ENCODE assay signal across 9 mouse cellular contexts in genomic region chr2:6547139-6547664, GRCm38 (mm10).
A peak's percentile ranks its signal among the peaks of the same experiment; 100 is the strongest.
DNase-seq lines count a peak whose midpoint lies in the region; ATAC-seq and TF ChIP-seq lines count a peak whose summit lies in the region.
"Had no signal": no experiment of that assay in that cellular context is flagged by ENCODE, and none has a peak within 500 bp of the region (broad histone marks: within the 10 kb centered on the region; RNA-seq: fewer than 3 reads in every experiment).

No protein-coding gene starts in this region.

- H3K4me3 ChIP-seq in forebrain, embryonic 13.5 days, result no peak overlapping the region
- no peak overlapping the region for H3K4me3 ChIP-seq in kidney, embryonic 16.5 days (ENCODE audit: low read length)

- H3K9me3 ChIP-seq in forebrain, embryonic 13.5 days (replicated peaks), result no peaks in the 10 kb centered on the region
- H3K9me3 ChIP-seq in kidney, embryonic 16.5 days (ENCODE audit: low read length), result no peaks in the 10 kb centered on the region

- H3K4me1 ChIP-seq in forebrain, embryonic 13.5 days, result peaks cover 28% of the 10 kb centered on the region
- peaks cover 8% of the 10 kb centered on the region; the same call in 1 of the 2 replicates for H3K4me1 ChIP-seq in kidney, embryonic 16.5 days (ENCODE audit: insufficient read depth, low read length)

- DNase-seq in ES-CJ7 (ENCODE audit: low read depth, low spot score), result peak; percentile 27
- peak; percentile 73 for DNase-seq in brain, embryonic 14.5 days (ENCODE audit: low read depth)
- DNase-seq in retina, postnatal 1 day, result peak; percentile 81
- DNase-seq in adrenal gland, adult 18-20 months (ENCODE audit: low spot score in 2 of 2), result no peak
- DNase-seq in layer of hippocampus, postnatal 14 days (ENCODE audit: low spot score in 2 of 2), result no peak
- no peak for DNase-seq in layer of hippocampus, adult 9-10 months (ENCODE audit: low spot score)

- TF ChIP-seq CTCF in brain, embryonic 14.5 days (IDR thresholded peaks at IDR 0.05; ENCODE audit: borderline replicate concordance, extremely low read depth, insufficient read depth, insufficient read length), result no peak

- H3K27me3 ChIP-seq in forebrain, embryonic 13.5 days, result no peaks in the 10 kb centered on the region
- H3K27me3 ChIP-seq in kidney, embryonic 16.5 days (ENCODE audit: insufficient read depth, low read length), result no peaks in the 10 kb centered on the region

- H3K36me3 ChIP-seq in forebrain, embryonic 13.5 days (ENCODE audit: poor library complexity, severe bottlenecking), result peaks cover 48% of the 10 kb centered on the region
- no peaks in the 10 kb centered on the region for H3K36me3 ChIP-seq in kidney, embryonic 16.5 days (ENCODE audit: insufficient read depth, low read length)

- WGBS in forebrain, embryonic 13.5 days, result 11% methylated on average over 9 of the region's 9 CpGs
- WGBS in kidney, embryonic 16.5 days, result 35% methylated on average over 9 of the region's 9 CpGs

- no peak overlapping the region for H3K4me2 ChIP-seq in forebrain, embryonic 13.5 days
- H3K4me2 ChIP-seq in kidney, embryonic 16.5 days (replicated peaks; ENCODE audit: low read depth, low read length), result 0 out of 2 replicates have a peak overlapping the region, but pooled peaks have one; percentile 15

- TF ChIP-seq POLR2A in brain, embryonic 14.5 days (IDR thresholded peaks at IDR 0.05; ENCODE audit: borderline replicate concordance, extremely low read depth, insufficient read depth, insufficient read length, poor library complexity, severe bottlenecking), result no peak

- H3K9ac ChIP-seq in forebrain, embryonic 13.5 days, result peak overlapping the region; percentile 22; the same call in 1 of the 2 replicates
- no peak overlapping the region for H3K9ac ChIP-seq in kidney, embryonic 16.5 days (replicated peaks; ENCODE audit: low read length)
- H3K9ac ChIP-seq: liver, embryonic 14.5 days had no signal

- peak overlapping the region; percentile 88 for H3K27ac ChIP-seq in forebrain, embryonic 13.5 days
- H3K27ac ChIP-seq in kidney, embryonic 16.5 days (ENCODE audit: low read length), result peak overlapping the region; percentile 70; the same call in 1 of the 2 replicates
- H3K27ac ChIP-seq: liver, embryonic 14.5 days had no signal

- peak; percentile 59 for ATAC-seq in forebrain, embryonic 13.5 days
- ATAC-seq in kidney, embryonic 16.5 days (ENCODE audit: low FRiP score, low TSS enrichment), result peak; percentile 96

Comparison
In these comparisons a context has a peak if more than half of its experiments do, and no peak if none do; other contexts are left out.
1. DNase-seq: peak in ES-CJ7 (single experiment), brain, embryonic 14.5 days (single experiment) and retina, postnatal 1 day (single experiment); none in adrenal gland, adult 18-20 months (0 of 2), layer of hippocampus, postnatal 14 days (0 of 2) and layer of hippocampus, adult 9-10 months (single experiment).